Mouse (Mus musculus) limb, embryonic 14.5 days (tissue): ENCODE data around the gene Hint1. TPM values are rescaled to one million over a fixed set of nuclear protein-coding genes. Genes with fewer than 3 reads are reported as not detected.

Experiments used
- ATAC-seq: fragments of 200-750 bp; cut with Nextera tagmentation; 2 replicates; pipeline ENCODE4 v1.8.0; 2017; ENCODE audit warnings: low read depth, moderate number of reproducible peaks, moderate TSS enrichment; ENCODE audit not compliant: low FRiP score
- DNase-seq: peaks from one replicate; pipeline ENCODE4 v3.0.0-alpha.2; 2015; ENCODE audit warnings: low spot score
- H3K27ac ChIP-seq: fragments of 300-500 bp; sonication (generic); replicated peaks from 2 replicates; pipeline ENCODE4 v1.5.1; 2014; ENCODE audit warnings: low read depth, mild to moderate bottlenecking, low read length, moderate library complexity, mixed read lengths
- H3K27me3 ChIP-seq: fragments of 300-500 bp; sonication (generic); 2 replicates; pipeline ENCODE4 v1.6.1; 2014; ENCODE audit warnings: low read length, mixed read lengths; ENCODE audit not compliant: control insufficient read depth, insufficient read depth
- H3K36me3 ChIP-seq: fragments of 300-500 bp; sonication (generic); 2 replicates; pipeline ENCODE4 v1.6.1; 2014; ENCODE audit warnings: mild to moderate bottlenecking, low read length, moderate library complexity, mixed read lengths; ENCODE audit not compliant: control insufficient read depth, insufficient read depth
- H3K4me1 ChIP-seq: fragments of 300-500 bp; sonication (generic); 2 replicates; pipeline ENCODE4 v1.6.1; 2014; ENCODE audit warnings: antibody characterized with exemption, low read length, mixed read lengths; ENCODE audit not compliant: control insufficient read depth, insufficient read depth
- H3K4me2 ChIP-seq: fragments of 300-500 bp; sonication (generic); replicated peaks from 2 replicates; pipeline ENCODE4 v1.6.1; 2014; ENCODE audit warnings: low read depth, mild to moderate bottlenecking, low read length, moderate library complexity; ENCODE audit not compliant: severe bottlenecking
- H3K4me3 ChIP-seq: fragments of 300-500 bp; sonication (generic); replicated peaks from 2 replicates; pipeline ENCODE4 v1.5.1; 2014; ENCODE audit warnings: low read length
- H3K9ac ChIP-seq: fragments of 300-500 bp; sonication (generic); 2 replicates; pipeline ENCODE4 v1.6.1; 2014; ENCODE audit warnings: mild to moderate bottlenecking, low read depth, low read length, moderate library complexity; ENCODE audit not compliant: severe bottlenecking
- H3K9me3 ChIP-seq: fragments of 300-500 bp; sonication (generic); 2 replicates; pipeline ENCODE4 v1.6.1; 2016; ENCODE audit warnings: low read length; ENCODE audit not compliant: control insufficient read depth
- POLR2A ChIP-seq: fragments of 200-500 bp; IDR thresholded peaks from 2 replicates; pipeline ENCODE4 v1.8.0; 2012; ENCODE audit warnings: inconsistent platforms, mild to moderate bottlenecking, moderate library complexity, borderline replicate concordance; ENCODE audit not compliant: insufficient read depth, insufficient read length; ENCODE audit errors: extremely low read depth
- WGBS: fragments of 180-500 bp; shearing (Covaris S2); extraction: QIAGEN DNeasy Blood & Tissue Kit; methylation state at CpG from one replicate; pipeline ENCODE4 v1.1.7; 2014; 5-methylcytosine and 5-hydroxymethylcytosine counted together
- polyA plus RNA-seq, 2 experiments: library from polyadenylated mRNA; depleted of rRNA in 1 of 2; stranded (reverse) in 1 of 2; unstranded in 1 of 2; fragments of >200 nt; fragmentation: Nextera tagmentation in 1 of 2; extraction: Ambion mirVana in 1 of 2; gene quantifications; 2 replicates each; pipeline versions ENCODE4 v1.2.1 to v1.2.3; 2012 to 2014

Gene Hint1
- polyA plus RNA-seq, 2 experiments: 602 to 618 TPM

- peak overlapping the region; percentile 54 for H3K4me2 ChIP-seq
- ATAC-seq (0 out of 2 replicates have a peak, but pooled peaks have one; percentile 2), DNase-seq (no peak)
- no peak for TF ChIP-seq POLR2A
- H3K9me3 ChIP-seq: no peaks in the 10 kb centered on the region
- H3K27ac ChIP-seq: peak overlapping the region; percentile 89
- H3K36me3 ChIP-seq: peaks cover 14% of the 10 kb centered on the region
- H3K27me3 ChIP-seq: no peaks in the 10 kb centered on the region
- WGBS: 67% methylated on average over 6 of the region's 6 CpGs
- H3K4me3 ChIP-seq: peak overlapping the region; percentile 92
- H3K4me1 ChIP-seq: peaks cover 16% of the 10 kb centered on the region
- H3K9ac ChIP-seq: peak overlapping the region; percentile 98
Measured at GRCm38 (mm10) chr11:54865330-54866085, 675 bp upstream of the Hint1 start.

- WGBS: 2% methylated on average over 5 of the region's 5 CpGs
- Histone ChIP-seq H3K4me3 (peak overlapping the region; percentile 92), H3K27ac (peak overlapping the region; percentile 89), H3K9me3 (no peaks in the 10 kb centered on the region), H3K27me3 (no peaks in the 10 kb centered on the region), H3K9ac (peak overlapping the region; percentile 98), H3K4me1 (peaks cover 16% of the 10 kb centered on the region), H3K4me2 (peak overlapping the region; percentile 54), H3K36me3 (peaks cover 27% of the 10 kb centered on the region)
- DNase-seq (no peak), ATAC-seq (no peak; the same call in 1 of the 2 replicates)
- TF ChIP-seq POLR2A: no peak
Measured at GRCm38 (mm10) chr11:54867049-54867385, 834 bp downstream of the Hint1 start.

- H3K4me3 ChIP-seq: peak overlapping the region; percentile 92; the same call in 1 of the 2 replicates
- 83% methylated on average over 3 of the region's 3 CpGs for WGBS
- H3K9me3 ChIP-seq: no peaks in the 10 kb centered on the region
- ATAC-seq (no peak), DNase-seq (no peak)
- no peak overlapping the region for H3K9ac ChIP-seq
- no peak for TF ChIP-seq POLR2A
- H3K27ac ChIP-seq: no peak overlapping the region
- peaks cover 16% of the 10 kb centered on the region for H3K4me1 ChIP-seq
- H3K4me2 ChIP-seq: peak overlapping the region; percentile 54; the same call in 1 of the 2 replicates
- H3K27me3 ChIP-seq: no peaks in the 10 kb centered on the region
- peaks cover 37% of the 10 kb centered on the region for H3K36me3 ChIP-seq
Measured at GRCm38 (mm10) chr11:54867903-54868434, 1.8 kb downstream of the Hint1 start.

GRCm38 (mm10) chr11:54868445-54868844 is 2.3 kb downstream of the Hint1 start:
- Histone ChIP-seq H3K4me1 (peaks cover 16% of the 10 kb centered on the region), H3K36me3 (peaks cover 41% of the 10 kb centered on the region), H3K9me3 (no peaks in the 10 kb centered on the region), H3K27me3 (no peaks in the 10 kb centered on the region), H3K9ac (no peak overlapping the region), H3K4me2 (no peak overlapping the region), H3K27ac (no peak overlapping the region), H3K4me3 (no peak overlapping the region)
- DNase-seq: no peak
- no peak for TF ChIP-seq POLR2A
- no peak for ATAC-seq
- 76% methylated on average over 2 of the region's 2 CpGs for WGBS

GRCm38 (mm10) chr11:54869318-54869717 is 3.1 kb downstream of the Hint1 start:
- Histone ChIP-seq H3K9me3 (no peaks in the 10 kb centered on the region), H3K4me1 (peaks cover 16% of the 10 kb centered on the region), H3K36me3 (peaks cover 49% of the 10 kb centered on the region), H3K4me2 (no peak overlapping the region), H3K27ac (no peak overlapping the region), H3K4me3 (no peak overlapping the region), H3K9ac (no peak overlapping the region), H3K27me3 (no peaks in the 10 kb centered on the region)
- no peak for ATAC-seq
- WGBS: 81% methylated on average over 3 of the region's 3 CpGs
- no peak for DNase-seq
- no peak for TF ChIP-seq POLR2A
